Mouse (Mus musculus) G1E-ER4 (cell line): ENCODE measurements at regions not wholly inside any gene's neighbourhood (a gene's known extent, or its start where the extent isn't known, plus 50 kb on each side); places are given as distances from the start of the nearest gene placed in this dataset.

ENCODE experiments used
- GATA1 ChIP-seq: IDR thresholded peaks from one replicate; pipeline ENCODE4 v1.8.0; 2012; ENCODE audit warnings: low read length, inconsistent platforms

DNA sequence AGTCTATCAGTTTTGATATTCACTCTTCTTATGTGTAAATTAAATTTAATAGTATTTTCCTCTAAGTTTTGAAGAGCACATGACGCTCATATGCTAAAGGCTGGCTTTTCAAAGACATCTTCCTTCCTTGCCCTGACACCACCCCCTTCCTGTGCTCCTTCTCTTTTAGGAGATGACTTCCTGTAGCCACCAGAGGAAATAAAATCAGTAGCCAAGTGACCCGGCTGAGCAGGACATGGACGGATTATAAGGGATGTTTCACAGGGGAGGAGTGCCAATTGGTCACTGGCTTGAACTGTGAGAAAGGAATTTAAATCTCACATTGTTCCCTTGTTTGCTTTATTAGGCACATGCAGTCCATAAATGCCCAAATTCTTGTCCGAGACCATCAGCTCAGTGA is 200.5 kb downstream of the Cd47 start:
- TF ChIP-seq GATA1 = no peak

DNA sequence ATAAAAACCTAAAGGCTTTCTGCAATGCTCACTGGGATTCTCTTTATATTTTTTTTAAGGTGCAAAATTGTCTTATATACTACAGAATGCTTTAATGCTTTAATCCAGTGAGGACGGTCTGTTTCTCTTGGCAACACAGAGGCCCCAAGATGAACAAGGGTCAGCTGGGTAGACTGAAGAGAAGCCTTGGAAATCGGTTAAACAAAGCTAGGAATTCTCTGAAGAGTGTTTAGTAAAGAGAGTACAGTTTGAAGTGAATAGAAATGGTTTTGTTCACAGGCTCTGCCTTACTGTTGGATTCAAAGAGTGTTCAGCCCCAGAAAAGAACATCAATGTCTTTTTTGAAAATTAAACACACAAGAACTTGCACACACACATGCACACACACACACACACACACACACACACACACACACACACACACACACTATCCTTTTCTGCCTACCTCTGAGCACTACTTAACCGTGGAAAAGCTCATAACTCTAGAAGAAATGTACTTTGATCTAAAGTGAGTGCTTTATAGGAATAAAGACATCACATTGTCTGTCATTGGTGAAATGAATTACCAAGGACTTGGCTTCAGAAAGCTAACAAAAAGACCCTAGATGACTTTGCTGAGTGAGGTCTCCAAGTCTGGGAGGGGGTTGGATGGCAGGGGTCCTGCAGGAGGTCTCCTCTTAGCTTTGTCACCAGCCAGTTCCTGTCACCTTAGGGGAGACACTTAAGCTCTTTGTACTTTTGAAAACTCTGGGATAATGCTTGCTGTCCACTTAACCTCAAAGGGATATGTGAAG is 201.5 kb downstream of the Cd47 start:
- TF ChIP-seq GATA1 = no peak

DNA sequence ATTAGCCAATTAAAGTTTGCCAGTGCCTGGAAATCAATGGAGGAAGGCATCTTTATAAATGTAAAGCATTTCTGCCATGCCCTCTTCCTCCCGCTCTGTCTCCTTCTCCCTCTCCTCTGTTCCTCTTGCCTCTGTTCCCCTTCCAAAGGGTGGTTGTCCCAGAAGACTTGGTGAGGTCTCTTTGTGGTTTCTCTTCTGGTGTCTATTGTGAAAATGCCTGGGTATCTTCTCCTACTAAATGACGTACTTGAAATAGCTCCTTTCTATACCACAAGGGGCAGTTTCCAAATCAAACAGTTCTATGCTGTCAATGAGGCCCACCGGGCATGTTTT is 202.1 kb downstream of the Cd47 start:
- TF ChIP-seq GATA1 = no peak

DNA sequence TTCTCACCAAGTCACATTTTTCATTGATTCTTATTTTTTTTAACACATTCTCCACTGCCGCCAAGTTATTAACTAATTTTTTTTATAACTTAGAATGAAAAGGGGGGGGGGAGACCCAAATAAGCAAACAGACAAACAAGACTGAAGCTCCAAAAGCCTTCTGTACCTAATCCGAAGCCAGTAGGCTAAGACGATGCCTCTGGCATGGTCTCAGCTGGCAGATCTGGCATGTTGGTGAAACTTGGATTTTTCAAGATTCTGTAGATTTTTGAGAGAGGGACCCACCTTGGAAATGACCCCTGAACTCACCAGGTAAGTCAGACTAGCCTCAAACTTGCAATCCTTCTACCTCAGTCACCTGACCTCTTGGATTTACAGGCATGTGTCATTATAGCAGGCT is 208.7 kb downstream of the Cd47 start:
- TF ChIP-seq GATA1 = no peak

DNA sequence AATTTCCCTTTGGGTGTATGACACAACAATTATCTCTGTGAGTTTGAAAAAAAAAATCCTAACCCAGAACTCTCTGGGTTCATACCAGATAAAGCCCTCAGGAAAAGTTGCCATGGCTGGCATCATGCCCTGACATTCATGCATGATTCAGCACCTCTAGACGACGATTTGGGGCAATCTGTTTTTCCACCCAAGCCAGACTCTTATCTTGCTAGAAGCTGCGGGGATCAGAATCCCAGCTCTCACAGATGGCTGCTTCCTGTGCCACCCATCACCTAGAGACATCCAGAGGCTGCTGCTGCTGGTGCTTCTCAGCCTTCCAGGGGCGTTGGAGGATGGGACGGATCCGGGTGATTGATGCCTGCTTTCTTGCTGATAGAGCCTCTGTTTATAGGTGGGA is 209.2 kb downstream of the Cd47 start:
- TF ChIP-seq GATA1 = peak; percentile 64

DNA sequence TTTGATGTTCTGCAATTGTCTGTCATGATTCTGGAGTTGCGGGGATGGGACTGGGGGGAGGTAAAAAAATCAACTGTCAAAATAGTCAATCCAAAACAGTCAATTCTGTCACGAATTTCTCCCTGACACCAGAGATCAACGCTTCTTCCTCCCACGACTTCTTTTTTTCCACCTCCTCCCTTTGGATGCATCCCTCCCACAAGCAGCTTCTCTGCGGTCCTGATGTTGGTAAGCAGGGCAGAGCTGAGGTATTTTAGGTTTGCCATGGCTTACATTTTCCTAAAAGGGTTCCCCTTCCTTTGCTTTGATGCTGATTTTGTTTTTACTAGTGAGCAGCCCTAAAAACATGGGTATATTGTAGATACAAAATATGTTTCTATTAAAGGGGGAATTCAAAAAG is 209.7 kb downstream of the Cd47 start:
- no peak for TF ChIP-seq GATA1

DNA sequence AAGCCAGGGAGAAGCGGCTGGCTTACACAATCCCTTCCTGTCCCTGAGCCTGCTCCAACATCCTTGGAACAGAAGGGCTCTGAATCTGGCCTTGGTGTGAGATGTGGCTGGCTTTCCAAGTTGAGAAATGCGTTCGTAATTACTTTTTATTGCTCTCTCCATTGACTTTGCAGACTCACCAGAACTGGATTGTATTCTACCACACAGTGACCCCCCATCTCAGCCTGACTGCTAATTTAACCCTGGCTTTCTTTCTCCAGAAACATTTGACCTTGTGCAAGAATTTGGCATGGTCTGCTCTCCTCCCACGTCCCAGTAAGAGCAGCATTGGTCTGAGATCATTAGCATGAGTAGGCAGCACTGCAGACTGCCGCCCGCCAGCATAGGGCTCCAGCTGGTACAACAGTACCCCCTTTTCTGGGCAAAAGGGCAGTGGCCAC is 210.2 kb downstream of the Cd47 start:
- no peak for TF ChIP-seq GATA1

DNA sequence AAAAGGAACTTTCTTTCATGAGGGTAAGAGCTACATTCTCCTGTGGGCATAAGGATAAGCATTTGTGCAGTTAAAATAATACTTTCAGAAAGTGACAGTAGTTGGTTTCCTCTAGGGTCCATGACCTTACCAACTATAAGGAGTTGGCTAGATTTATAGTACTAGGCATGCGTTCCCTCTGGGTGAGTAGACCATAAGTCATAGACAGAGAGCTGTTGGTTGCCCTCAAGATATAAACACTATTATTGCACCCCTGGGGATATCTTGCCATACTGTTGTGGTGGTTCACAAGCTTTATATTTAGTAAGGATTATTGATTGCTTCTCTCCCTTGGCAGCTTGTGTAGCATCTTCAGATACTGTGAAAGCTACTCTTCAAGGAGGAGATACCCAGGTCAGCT is 223.6 kb downstream of the Cd47 start:
- no peak for TF ChIP-seq GATA1

DNA sequence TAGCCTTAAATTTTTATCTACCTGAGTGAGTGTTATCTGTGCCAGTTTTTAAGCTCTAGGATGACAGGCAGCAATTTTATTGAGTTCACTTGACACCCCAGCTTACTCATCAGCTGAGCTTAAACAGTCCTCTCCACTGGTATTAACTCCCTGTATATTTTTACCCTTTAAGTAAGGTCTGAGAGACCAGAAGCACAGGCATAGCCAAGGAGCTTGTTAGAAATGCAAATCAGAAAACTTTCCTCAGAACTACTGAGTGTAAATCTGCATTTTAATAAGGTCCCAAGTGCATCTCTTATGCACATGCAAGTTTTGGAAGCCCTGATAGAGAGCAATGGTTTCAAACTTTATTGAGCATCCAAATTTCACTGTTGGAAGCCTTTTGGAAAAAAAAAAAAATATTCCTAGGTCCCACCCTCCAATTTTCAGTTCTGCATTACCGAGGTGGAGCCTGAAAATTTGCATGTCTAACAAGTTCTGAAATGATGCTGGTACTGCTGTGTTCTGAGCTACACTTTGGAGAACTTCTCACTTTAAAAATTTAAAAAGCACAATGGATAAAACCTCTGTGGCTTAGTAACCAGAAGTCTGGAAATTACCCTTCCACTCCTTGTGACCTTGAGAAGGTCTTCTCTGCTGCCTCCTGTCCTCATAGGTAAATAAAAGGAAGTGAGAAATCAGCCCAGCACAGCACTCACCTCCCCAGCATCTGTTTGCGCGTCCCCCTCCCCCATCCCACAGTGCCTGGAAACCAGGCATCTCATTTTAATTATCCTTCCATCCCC is 226.0 kb downstream of the Cd47 start:
- no peak for TF ChIP-seq GATA1

DNA sequence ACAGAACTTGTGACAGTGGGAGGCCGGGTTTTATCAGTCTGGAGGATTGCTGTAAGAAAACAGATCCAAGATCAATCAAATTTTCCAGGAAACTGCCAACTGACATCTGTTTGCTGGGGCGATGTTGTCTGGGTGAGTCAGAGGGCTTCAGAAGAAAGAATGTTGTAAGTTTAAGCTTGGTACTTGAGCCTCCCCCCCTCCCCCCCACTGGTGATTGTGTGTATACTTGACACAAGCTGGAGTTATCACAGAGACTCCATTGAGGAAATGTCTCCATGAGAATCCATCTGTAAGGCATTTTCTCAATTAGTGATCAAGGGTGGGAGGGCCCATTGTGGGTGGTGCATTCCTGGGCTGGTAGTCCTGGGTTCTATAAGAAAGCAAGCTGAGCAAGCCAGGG is 226.9 kb downstream of the Cd47 start:
- no peak for TF ChIP-seq GATA1

DNA sequence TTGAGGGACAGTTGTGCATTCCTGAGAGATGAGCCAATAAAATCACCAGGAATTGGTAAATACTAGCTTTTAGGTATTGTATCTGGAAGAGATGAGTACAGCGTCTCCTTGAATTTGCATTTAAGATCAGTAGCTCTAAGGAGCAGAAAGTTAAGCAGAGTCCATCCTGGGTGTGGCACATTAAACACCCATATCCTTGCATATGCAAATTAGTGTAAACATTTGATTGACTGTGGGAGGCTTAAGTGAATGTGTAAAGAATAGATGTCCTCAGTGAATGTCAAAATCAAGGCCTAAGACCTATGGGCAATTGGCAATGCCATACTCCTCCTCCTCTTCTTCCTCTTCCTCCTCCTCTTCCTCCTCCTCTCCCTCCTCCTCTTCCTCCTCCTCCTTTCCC is 229.4 kb downstream of the Cd47 start:
- no peak for TF ChIP-seq GATA1

DNA sequence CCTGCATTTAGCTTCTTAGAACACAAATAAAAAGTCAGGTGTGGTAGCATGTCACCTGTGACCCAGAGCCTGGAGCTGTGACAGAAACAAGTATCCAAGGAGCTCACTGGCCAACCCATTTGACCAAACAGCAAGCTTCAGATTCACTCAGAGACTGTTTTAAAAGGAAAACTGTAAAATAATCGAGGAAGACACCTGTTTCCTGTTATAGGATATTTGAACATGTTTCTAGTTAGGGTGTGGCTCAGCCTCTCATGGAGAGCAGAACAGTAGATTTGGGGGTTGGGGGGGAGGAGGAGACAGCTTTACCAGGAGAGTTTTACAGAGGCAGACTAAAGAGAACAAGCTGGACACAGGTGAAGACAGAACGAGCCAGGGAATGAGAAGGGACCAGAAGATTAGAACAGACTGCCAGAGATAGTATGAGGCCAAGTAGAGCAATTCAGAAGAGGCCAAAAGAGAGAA is 230.6 kb downstream of the Cd47 start:
- TF ChIP-seq GATA1 = no peak

DNA sequence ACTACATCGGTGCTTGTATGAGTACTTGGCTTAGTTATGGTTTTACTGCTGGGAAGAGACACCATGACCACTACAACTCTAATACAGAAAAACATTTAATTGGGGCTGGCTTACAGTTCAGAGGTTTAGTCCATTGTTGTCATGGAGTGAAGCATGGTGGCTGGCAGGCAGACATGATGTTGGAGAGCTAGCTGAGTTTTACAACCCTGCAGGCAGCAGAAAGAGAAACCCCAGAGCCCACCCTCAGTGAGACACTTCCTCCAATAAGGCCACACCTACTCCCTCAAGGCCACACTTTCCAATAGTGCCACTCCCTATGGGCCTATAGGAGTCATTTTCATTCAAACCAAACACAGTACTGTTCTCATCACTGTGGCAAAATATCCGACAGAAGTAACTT is 232.5 kb downstream of the Cd47 start:
- no peak for TF ChIP-seq GATA1

DNA sequence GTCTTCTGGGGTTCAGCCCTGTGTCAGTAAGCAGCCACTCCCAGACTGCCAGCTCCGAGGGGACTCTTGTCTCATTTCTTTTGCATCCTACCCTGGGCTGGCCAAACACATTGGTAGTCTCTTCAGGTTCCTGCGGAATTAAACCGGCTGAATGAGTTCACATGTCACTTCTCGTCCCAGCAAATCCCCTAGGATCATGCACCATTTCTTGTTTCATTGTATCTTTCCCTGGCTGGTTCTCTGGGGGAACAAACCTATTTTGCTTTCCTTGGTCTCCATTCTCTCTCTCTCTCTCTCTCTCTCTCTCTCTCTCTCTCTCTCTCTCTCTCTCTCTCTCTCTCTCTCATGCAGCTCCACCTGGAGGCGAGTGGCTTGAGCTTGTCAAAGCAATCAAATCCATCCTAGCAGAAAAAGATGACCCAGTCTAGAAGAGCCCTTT is 236.0 kb downstream of the Cd47 start:
- no peak for TF ChIP-seq GATA1

DNA sequence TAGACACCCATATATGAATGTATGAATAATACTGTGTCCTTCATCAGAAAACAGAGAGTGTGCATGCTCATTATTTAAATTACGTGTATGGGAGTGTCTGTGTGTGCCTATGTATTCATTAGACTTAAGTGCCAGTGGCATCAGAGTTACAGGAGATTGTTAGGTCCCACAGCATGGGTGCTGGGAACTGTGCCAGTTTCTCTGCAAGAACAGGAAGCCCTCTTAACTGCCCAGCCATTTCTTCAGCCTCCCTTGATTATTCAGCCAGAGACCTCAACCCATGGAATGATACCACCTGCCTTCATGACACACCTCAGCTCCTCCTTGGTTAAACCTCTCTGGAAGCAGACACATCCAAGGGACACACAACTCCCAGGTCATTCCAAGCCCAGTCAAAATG is 243.8 kb downstream of the Cd47 start:
- TF ChIP-seq GATA1 = no peak

DNA sequence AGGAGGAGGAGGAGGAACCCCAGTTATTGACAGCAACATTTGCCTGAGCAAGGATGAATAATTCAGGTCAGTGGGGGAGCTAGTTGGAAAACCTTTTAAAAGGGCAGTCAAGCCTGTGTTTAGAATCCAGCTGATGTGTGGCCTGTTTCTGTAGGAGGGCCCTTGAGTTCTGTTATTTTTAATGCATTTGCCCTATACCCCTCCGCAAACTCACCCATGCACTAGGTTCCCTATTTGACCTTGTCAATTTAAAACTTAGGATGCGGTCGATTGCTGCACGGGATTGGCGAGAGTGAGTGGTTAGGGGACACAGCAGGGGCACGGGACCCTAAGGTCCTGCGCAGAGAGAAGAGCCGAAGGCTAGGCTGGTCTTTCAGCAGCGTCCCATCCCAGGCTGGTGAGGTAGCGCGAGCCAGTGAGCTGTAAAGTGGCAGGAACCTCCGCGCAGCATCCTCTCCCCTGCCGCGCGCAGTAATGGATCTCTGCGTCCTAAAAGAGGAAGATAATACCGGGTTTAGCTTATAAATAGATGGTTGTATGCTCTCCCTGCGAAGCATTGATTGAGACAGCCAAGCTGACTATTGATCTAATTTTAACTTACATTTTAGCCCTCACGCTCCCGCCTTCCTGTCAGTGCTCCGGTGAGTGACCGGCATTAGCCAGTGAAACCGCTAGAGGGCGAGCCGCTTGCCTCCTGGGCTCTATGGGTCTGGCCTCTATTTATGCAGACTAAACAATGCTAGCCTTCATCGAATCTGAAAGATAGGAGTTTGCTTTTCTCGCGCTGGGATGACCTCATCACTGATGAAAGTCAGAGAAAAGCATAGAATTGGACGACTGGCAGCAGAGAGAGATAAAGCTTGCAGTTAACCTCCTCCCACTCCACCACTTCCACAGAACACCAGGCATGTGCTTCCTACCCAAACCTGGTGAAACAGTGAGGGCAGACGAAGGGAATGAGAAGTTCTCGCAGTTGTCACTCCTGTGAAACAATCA is 245.5 kb downstream of the Cd47 start:
- no peak for TF ChIP-seq GATA1
